Mouse (Mus musculus) left cerebral cortex, postnatal 4 days (tissue): ENCODE data around the gene Klhdc7b. TPM values are rescaled to one million over a fixed set of nuclear protein-coding genes. Genes with fewer than 3 reads are reported as not detected.

Experiments
- DNase-seq: peaks from one replicate; pipeline ENCODE4 v3.0.0-alpha.2; 2022
- intact Hi-C: fragments of 180-260 bp; cut with DNase I; formaldehyde crosslinking; loops from one replicate; pipeline ENCODE4 v1.15.1; 2025
- total RNA-seq, 2 experiments: library from RNA; stranded (reverse); gene quantifications; 2 replicates each; pipeline ENCODE4 v1.2.3; 2021

Klhdc7b gene
- total RNA-seq, 2 experiments from 2014 or later = not detected

DNA sequence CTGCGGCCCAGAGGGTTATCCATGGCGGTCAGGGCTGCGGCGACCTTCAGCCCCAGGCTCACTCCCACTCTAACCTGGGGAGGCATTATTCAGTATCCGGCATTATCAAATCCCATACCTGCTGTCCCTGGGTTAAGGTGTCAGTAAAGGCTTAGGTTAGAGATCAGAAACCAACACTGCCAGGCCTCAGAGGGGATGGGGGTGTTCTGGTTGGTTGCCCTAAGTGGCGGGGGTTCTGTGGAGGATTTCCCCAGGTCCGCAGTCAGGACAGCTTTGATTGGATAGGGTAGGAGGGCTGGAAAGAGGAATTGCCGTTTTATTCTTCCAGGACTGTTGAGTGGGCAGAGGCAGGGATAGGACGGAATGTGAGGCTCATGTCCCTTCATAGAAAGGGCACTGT is 10.4 kb upstream of the Klhdc7b start:
- intact Hi-C loops = no loop called here
- no peak for DNase-seq

- no peak for DNase-seq
- intact Hi-C loops = no loop called here
Observed at GRCm38 (mm10) chr15:89374801-89375534, 9.7 kb upstream of the Klhdc7b start.

DNA sequence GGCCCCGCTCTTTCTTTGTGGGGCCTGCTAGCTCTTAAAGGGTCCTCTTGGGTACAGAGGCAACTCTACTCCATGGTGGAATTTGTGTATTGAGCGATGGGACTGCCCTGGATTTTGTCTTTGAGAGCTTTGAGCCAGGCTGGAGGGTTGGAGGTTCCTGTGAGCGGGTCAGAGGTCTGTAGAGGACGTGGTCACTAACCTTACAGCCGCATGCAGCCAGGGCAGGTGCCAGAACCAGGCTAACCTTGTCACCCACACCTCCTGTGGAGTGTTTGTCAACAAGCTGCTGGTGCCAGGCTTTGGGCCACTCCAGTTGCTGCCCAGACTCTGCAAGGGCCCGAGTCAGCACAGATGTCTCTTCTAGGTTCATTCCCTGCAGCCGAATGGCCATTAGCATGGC is 8.7 kb upstream of the Klhdc7b start:
- DNase-seq = no peak
- intact Hi-C loops = no loop called here

DNA sequence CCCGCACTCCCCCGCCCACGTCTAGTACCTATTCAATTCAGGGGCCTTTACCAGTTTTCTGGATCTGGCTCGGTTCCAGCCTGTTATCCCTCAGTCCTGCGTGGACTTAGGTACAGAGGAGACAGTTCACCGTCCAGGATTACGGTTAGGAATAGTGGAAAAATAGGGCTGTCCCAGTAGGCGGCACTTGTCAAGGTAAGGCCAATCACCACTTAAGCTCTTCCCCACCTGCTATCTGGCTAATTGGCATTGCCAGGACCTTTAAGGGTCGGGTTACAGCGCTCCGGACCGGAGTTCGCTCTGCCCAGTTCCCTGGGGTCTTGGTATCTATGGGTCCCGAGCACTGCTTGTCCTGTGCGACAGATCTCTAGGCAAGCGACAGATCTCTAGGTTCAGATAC is 7.8 kb upstream of the Klhdc7b start, which contains the start of gene Tymp:
TSS of gene Tymp (minus strand) at position 83 of the 400 bp plus-strand sequence.
- DNase-seq = no peak
- intact Hi-C loops = no loop called here

- intact Hi-C loops = no loop called here
- DNase-seq = no peak
Observed at GRCm38 (mm10) chr15:89377362-89377761, 7.4 kb upstream of the Klhdc7b start.

- no peak for DNase-seq
- intact Hi-C loops = no loop called here
Observed at GRCm38 (mm10) chr15:89377938-89378828, 6.5 kb upstream of the Klhdc7b start.

DNA sequence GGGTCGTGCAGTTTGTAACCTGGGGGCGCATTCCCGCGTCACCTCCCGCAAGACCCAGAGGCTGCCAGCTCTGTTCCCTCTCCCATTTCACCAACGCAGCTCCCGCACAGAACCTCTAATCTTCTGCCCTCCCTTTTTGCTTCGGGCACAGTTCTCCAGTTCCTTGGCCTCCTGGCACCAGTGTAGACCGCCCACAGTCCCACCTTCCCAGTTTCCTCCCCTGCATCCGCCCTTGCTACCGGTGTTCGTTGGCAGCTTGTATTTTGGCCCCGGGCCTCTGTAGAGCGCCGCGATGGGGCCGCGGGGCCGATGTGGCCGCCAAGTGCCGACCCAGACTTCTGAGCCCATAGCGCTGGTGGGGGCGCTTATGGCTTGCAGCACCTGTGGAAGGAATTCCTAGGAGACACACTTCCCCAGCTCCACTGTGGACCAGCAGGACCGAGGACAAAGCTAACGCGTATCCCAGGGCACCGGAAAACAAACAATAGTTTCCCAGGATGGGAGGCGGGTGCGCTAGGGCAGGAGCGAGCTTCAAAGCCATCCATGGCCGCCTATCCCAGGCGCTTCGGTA is 5.8 kb upstream of the Klhdc7b start, which contains the start of gene Odf3b:
TSS of gene Odf3b (minus strand) at position 452 of the 571 bp plus-strand sequence.
- DNase-seq = no peak
- intact Hi-C loops = no loop called here

GRCm38 (mm10) chr15:89379429-89379828 is 5.3 kb upstream of the Klhdc7b start:
- intact Hi-C loops = no loop called here

DNA sequence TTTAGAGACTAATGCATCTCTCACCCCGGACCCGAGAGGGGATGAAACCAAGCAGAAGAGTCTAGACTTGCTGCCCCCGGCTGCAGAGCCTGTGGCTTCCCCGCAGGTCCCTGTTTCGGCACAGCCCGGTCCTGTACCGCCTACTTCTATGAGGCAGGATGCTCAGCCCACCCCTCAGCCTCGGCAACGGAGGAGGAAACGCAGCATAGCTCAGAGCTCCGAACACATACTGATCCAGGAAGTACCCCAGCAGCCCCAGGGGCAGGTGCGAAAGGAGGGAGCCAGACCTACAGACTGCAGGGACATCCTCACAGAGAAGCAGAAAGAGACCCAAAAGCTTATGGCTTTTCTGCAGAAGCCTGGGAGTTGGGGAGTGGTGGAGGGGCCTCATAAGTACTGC is 2.4 kb downstream of the Klhdc7b start:
- intact Hi-C loops = no loop called here
- no peak for DNase-seq

More at GRCm38 (mm10) chr15:89379429-89379828, 5.3 kb upstream of the Klhdc7b start:
- DNase-seq = peak; percentile 53

DNA sequence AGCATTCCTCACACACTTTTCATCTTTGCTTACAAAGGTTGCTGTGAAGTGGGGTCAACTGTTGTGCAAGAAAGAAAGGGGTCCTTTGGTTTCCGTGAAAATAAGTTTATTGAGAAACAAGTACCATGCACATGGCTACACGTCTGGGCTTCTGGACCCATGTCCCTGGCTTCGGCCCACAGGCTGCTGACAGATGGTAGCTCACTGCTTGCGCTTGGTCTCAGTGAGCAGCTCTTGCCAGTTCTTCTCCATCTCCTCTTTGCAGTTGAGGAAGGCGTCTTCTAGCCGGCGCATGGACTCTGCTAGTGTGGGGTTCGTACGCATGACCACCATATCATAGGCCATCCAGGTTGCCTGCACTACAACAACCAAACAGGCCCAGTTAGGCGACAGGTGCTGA is 5.4 kb downstream of the Klhdc7b start:
- DNase-seq = no peak
- intact Hi-C loops = no loop called here

- intact Hi-C loops = no loop called here
- no peak for DNase-seq
Observed at GRCm38 (mm10) chr15:89396883-89397282, 12.2 kb downstream of the Klhdc7b start.

DNA sequence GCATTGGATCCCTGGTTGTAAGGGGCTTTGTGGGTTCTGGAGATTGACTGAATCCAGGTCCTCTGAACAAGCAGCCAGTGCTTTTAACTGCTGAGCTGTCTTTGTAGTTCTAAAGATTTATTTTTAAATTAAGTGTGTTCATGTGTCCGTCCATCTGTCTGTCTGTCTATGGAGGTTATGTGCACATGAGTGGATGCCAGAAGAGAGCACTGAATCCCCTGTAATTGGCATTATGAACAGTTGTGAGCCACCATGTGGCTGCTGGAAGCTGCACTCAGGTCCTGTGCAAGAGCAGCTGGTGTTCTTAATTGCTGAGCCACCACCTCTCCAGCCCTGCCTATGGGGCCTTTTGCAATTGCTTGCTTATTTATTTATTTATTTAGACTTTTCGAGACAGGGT is 13.4 kb downstream of the Klhdc7b start:
- intact Hi-C loops = no loop called here
- peak; percentile 46 for DNase-seq

DNA sequence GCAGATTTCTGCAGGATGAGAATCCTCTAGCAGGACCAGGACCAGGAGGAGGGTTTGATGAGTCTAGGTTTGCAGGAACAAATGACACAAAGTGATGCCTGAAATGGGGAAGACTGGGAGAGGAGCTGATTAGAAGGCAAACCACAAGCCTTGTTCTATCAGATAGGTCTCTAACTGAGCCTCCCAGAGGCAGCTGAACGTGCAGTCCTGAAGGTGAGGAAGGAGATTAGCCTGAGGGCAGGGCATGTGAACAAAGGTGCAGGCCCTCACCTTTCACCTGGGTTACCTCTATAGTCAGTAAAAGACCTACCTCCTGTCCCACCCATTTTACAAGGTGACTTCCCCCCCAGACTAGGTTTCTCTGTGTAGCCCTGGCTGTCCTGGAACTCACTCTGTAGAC is 15.0 kb downstream of the Klhdc7b start:
- intact Hi-C loops = no loop called here
- DNase-seq = no peak

DNA sequence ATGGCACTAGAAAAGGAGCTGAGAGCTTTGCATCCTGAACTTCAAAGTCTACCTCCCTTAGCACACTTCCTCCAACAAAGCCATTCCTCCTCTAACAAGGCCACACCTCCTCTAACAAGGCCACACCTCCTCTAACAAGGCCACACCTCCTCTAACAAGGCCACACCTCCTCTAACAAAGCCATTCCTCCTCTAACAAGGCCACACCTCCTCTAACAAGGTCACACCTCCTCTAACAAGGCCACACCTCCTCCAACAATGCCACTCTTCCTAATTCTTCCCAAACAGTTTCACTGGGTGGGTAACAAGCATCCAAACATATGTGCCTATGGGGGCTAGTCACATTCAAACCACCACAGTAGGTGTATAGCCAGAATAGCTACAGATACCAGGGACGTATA is 17.8 kb downstream of the Klhdc7b start:
- no peak for DNase-seq
- intact Hi-C loops = no loop called here

DNA sequence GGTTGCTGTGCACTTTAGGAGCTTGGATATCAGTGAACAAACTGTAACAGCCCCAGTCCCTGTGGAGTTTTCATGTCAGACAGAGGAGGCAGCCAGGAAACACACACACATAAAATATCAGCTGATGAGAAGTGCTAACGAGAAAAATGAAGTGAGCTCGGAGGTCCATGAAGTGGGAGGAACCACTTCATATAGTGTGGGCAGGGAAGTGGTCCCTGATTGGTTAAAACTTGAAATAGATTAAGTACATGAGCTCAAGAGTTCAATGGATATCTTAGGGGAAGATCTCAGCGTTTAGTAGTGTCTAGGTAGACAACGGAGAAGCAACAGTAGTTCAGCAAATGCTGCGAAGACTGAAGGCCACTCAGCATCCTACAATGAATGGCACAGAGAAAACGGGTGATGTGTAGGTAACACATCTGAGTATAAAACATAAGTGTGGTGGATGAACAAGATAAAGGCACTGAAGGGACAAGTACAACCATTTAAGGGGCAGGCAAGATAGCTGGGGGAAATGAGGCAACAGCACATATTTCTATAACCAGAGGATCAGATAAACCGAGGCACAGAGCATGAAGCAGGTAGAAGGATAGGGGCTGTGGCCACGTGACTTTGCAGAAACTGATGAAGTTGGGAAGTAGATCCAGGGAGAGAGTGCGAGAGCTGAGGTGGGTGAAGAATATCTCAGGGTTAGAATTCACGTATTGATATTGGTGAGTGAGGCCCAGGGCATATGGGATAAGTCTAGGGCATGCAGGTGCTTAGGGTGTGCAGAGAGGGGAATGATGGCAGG is 20.3 kb downstream of the Klhdc7b start:
- intact Hi-C loops = no loop called here
- DNase-seq = no peak

DNA sequence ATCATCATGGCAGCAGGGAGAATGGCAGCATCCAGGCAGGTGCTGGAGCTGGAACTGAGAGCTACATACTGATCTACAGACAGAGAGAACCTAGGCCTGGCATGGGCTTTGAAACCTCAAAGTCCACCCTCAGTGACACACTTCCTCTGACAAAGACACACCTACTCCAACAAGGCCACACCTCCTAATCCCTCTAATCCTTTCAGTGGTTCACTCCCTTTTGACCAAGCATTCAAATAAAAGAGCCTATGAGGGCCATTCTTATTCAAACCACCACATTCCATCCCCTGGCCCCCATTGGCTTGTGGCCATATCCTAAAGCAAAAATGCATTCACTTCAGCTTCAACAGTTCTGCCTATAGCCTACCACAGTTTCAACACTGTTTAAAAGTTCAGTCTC is 22.0 kb downstream of the Klhdc7b start:
- intact Hi-C loops = no loop called here
- no peak for DNase-seq

GRCm38 (mm10) chr15:89410118-89410517 is 25.4 kb downstream of the Klhdc7b start, which contains the start of gene Syce3:
Gene Syce3, minus strand, starts transcription at chr15:89410503.
- intact Hi-C loops = no loop called here
- no peak for DNase-seq

GRCm38 (mm10) chr15:89415282-89415681 is 30.6 kb downstream of the Klhdc7b start:
- intact Hi-C loops = no loop called here
- no peak for DNase-seq

DNA sequence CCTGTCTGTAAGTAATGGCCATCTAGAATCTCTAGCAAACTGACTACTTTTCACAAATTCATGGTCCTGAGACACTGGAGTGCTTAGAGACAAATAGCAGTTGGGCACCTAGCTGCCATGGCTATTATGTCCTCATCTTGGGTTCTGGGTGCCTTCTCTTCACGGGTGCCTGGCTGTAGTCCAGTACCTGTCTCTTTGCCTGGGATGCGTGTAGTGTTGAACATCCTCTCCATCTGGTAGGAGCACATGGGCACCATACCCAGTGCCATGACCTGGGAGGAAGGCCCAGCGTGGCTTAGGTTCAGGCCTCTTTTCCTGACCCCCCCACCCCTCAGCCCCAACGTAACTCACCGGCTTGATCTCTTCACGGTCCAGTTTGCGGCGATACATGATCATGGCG is 37.2 kb downstream of the Klhdc7b start:
- DNase-seq = no peak
- intact Hi-C loops = no loop called here

- DNase-seq = no peak
- intact Hi-C loops = no loop called here
Observed at GRCm38 (mm10) chr15:89424621-89425020, 39.9 kb downstream of the Klhdc7b start.

DNA sequence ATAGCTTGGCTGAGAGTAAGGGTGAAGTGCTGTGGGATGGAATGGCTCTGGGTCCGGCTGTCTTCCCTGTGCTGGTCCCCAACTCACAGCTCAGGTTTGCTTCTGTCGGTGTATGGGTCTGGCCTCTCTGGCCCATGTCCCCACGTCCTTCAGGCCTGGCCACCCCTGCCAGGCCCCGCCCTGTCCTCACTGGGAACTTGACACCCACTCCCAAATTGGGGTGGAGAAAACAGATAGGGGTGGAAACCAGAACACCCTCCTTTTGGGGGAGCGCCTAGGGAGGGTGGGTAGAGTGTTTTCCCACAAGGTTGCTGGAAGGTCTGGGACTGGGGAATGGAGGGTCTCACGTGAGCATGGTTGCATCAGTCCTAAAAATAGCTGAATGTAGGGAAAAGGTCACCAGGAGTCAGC is 41.0 kb downstream of the Klhdc7b start, which contains the start of gene Cpt1b:
TSS of gene Cpt1b (minus strand) at position 153 of the 411 bp plus-strand sequence.
- intact Hi-C loops = no loop called here
- DNase-seq = no peak
